Mouse (Mus musculus): ENCODE results near the gene Dnttip1.
"Not testable (repeated sequence)": the region's sequence is repeated elsewhere in the genome, so short reads cannot be mapped to it uniquely, and the experiment has no call there.

Gene Dnttip1

DNA sequence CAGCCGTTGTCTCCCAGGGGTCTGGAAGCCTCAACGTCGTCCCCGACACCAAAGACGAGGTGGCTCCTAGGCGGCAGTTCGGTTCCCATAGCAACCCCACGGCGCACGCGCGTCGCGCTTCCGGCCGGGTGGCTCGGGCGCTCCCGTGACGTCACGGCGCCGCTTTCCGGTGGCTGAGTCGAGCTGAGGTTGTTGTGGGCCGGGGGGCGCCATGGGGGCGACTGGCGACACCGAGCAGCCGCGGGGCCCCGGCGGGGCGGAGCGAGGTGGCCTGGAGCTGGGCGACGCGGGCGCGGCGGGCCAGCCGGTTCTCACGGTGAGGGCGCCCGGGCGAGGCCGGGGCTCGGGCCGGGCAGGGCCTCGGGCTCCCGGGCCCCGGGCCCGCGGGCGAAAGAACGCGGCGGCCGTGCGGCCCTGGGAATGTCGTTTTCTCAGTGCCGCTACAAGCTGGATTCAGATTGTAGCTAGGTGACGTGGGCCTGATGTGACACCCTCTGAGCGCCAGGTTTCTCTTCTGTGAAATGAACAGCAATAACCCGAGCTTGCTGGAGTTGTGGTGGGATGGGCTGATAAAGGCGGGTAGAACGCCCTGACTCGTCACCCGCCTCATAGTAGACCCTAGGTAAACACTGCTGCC lies at the start of gene Dnttip1, which contains the start of gene Wfdc3:
Gene Dnttip1 (plus strand): TSS at position 141 of the 637 bp plus-strand sequence.
Gene Wfdc3 (minus strand): TSS at position 89 of the 637 bp plus-strand sequence.
- CTCF ChIA-PET = interaction anchor here (0.8 kb wide), 1 partner anchor 15 kb away, joined by 4 read pairs; no protein-coding TSS in a partner anchor

DNA sequence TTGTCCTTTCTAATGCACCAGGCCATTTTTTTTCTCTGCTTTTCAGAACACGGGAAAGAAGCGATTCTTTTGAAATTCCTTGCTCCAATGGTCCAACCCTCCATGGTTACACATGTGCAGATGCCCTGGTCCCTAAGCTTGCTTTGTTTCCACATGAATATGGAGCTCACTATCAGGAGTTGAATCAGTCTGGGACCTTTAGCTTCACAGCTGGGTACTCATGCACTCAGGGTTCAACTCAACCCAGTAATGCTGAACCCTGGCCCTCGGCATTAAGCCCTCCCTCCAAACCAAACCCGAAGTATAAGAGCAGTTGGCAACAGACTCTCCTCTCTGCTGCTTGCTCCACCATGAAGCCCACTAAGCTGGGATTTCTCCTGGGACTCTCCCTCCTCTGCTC lies 47.6 kb upstream of the Dnttip1 start, which contains the start of gene Spint4:
Gene Spint4 (plus strand): TSS at position 301 of the 400 bp plus-strand sequence.
- CTCF ChIA-PET = no interaction called here

DNA sequence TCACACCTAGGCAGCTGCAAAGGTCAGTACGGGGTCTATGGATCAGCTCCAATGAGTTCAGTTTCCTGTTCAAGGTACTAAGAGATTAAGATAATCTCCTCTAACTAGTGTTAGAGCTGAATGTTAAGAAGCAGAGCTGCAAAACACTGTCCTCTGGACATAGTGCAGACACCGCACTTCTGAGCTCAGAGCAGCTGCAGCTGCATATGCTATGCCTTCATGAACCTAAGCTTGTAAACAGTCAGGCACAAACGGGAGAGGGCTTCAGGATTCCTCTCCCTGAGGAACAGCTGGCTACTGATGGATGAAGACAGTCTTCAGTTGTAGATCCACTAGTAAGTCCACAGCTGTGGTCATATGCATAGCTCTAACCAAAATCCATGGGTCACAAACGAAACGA lies 44.8 kb upstream of the Dnttip1 start:
- CTCF ChIA-PET = no interaction called here

DNA sequence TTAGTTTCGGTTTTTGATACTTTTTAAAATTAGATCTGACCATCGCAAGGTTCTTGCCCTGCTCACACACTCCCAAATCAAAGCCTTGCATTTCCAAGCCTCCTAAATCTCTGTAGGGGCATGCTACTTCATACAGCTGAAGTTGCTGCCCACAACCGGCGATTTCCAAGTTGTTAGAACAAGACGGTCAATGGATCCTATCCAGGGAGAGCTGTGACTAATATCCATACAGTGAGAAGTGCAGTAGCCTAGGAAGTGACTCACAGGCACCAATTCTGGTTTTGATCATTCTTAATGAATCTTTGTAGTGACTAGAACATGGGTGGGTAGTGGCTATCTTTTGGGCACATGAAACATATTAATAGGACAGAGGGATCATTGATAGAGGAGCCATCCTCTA lies 44.0 kb upstream of the Dnttip1 start:
- CTCF ChIA-PET = no interaction called here

DNA sequence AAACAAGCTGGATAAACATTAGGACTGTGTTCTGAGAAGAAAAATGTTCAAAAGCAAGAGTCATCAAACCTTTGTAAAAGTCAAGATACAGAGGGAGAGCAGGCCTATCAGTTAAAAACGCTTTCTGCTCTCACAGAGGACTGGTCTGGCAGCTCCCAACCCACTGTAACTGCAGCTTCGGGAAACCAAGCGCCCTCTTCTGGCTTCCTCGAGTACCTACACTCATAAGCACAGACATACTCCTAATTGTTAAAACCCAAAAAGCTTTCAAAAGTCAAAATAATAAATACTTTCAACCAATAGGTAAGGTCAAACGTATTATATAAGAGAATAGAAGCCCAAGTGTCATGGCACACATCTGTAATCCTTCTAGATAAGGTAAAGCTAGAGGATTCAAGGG lies 41.5 kb upstream of the Dnttip1 start:
- CTCF ChIA-PET = no interaction called here

DNA sequence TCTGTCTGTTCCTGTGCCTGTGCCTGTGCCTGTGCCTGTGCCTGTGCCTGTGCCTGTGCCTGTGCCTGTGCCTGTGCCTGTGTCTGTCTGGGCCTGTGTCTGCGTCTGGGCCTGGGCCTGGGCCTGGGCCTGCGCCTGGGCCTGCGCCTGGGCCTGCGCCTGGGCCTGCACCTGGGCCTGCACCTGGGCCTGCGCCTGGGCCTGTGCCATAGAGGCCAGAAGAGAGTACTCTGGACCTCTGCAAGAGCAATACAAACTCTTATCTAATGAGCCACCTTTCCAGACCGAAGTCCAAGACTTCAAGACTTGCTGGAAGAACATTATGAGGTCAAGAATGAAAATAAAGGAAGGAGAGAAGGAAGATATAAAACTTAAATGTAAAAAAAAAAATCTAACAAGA lies 40.5 kb upstream of the Dnttip1 start:
- CTCF ChIA-PET = no interaction called here

DNA sequence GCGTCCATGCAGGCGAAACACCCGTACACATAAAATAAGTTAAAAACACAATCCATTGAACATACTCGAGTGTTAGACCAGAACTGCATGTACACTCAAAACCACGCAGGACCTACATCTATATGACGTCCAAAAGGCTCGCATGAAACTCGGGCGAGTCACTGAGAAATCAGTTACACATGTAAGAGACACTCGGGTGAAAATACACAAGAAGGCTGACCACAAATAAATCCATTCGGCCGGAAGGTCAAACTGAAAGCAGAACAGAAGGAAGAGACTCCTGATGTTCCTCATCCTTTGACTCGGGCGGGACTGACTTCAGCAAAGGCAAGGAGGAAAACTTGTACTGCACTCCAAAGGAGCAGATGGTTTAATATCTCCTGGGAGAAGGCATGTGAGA lies 39.8 kb upstream of the Dnttip1 start:
- CTCF ChIA-PET = no interaction called here

DNA sequence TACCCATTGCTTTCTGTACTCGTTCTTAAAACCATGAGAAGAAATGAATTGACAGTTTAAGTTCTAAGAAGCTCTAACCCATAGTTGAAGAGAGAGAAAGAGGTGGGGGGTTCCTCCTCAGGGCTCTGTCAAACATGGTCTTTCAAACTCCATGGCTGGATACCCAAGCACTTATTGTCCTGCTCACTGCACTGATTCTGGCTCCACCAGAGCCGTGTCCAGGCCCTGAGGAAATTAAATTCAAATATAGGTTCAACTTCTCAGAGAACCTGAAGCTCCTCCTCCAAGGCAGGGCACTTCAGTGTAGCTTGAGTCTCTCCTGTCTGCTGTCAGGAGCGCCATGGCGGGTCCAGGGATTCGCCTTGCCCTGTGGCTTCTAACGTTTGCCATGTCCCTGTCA lies 30.8 kb upstream of the Dnttip1 start, which contains the start of gene Spint5:
Gene Spint5 (plus strand): TSS at position 301 of the 400 bp plus-strand sequence.
- CTCF ChIA-PET = no interaction called here

DNA sequence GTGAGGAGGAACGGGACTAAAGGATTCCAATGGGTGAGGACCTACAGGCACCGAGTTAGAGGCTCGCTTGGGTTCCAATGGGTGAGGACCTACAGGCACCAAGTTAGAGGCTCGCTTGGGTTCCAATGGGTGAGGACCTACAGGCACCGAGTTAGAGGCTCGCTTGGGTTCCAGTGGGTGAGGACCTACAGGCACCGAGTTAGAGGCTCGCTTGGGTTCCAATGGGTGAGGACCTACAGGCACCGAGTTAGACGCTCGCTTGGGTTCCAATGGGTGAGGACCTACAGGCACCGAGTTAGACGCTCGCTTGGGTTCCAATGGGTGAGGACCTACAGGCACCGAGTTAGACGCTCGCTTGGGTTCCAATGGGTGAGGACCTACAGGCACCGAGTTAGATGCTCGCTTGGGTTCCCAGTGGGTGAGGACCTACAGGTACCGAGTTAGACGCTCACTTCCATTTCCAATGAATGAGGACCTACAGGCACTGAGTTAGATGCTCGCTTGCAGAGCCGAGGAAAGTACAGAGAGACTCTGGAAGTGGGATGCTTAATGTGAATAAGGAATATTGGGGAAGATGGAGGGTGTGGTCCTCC lies 29.5 kb upstream of the Dnttip1 start:
- CTCF ChIA-PET = not testable (repeated sequence)

DNA sequence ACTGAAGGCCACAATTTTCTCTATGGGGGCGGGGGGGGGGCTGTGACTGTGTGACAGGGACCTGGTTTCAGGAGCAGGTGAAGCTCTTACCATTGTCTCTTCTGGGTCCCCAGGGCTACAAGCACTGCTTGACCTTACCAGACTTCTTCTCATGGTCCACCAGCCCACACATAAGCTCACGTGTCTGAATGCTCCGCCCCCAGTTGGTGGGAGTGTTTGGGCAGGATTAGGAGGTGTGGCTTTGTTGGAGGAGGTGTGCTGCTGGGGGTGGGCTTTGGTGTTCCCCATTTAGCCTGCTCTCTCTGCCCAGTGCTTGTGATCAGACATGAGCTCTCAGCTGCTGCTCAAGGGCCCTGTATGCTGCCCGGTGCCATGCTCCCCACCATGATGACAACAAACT lies 22.5 kb upstream of the Dnttip1 start:
- CTCF ChIA-PET = no interaction called here

DNA sequence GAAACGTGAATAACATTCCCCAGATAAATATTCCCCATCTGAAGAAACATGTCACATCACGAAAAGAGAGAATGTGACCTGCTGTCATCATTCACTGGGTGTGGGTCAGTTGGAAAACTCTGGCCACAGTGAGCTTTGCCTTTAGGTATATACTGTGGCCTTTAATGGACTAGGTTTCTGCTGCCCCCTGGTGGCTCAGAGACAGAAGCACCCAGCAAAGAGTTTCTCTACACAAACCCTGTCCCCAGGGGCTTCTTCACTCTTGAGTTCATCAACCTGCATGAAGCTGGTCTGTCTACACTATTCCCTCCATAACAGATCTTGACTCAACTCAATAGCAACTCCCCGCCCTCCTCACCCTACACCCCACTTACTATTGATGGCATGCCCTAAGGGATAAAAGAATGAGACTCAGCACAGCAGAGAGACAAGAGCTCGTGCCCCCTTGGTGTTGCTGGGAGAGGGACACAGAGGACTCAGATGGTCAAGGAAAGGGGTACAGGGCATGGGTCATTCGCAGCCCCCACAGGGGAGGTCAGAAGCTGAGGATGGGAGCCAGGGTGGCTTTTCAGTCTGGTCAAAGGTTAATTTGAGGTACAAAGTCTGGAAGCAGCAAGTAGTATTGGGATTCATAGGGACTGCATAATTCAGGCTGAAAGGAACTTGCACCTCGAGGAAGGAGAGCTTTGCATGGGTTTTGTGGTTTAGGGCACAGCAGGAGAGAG lies 19.7 kb upstream of the Dnttip1 start:
- CTCF ChIA-PET = interaction anchor here (0.6 to 0.7 kb wide), 2 partner anchors 202 to 283 kb away, joined by 3 to 4 read pairs; no protein-coding TSS in a partner anchor

DNA sequence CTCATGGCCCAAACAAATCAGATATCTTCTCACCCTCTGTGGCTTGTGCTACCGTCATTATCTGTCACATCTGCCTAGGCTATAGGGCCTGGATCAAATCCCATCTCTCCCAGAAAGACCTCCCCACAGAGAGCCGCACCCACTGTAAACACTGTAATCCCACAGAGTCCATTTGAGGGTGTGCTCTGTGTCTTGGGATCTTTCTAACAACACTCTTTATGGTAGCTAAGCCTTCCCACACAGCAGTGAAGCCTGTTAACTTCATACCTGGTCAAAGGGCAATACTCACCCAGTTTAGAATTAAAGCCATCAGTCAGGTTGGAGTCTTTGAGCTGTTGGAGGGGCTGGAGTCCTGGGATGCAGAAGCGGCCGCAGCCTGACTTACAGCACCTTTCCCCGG lies 14.1 kb upstream of the Dnttip1 start:
- CTCF ChIA-PET = no interaction called here

DNA sequence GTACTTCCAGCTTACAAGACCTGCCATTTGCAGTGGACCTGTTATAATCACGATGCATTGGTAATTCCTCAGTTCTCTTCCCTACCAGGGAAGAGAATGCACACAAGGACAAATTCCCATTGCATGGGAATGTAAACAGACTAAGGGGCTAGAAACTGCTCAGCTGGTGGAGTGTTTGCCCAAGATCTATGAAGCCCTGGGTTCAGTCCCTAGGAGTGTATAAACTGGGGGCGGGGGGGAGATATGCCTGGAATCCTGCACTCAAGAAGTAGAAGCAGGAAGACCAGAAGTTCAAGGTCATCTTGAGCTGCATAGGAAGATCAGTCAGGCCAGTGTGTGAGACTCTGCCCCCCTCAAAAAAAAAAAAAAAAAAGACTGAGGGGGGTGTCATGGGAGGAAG lies 12.5 kb upstream of the Dnttip1 start:
- CTCF ChIA-PET = no interaction called here

DNA sequence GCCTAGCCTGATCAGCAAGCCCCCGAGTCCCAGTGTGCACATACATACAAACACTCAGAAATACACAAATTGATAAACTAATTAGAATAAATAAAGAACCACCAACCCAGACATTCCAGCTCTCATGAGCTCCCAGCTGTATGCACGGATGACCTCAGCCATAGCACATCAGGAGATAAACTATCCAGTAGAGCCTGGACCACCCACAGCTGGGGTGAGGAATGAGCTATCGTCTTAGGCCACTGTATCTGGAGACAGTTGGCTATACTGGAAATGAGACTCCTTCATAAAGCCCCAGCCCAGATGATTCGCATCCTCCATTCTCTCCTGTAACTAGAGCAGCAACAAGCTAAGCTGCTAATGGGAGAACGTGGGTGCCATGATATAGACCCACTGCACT lies 10.9 kb upstream of the Dnttip1 start:
- CTCF ChIA-PET = no interaction called here

DNA sequence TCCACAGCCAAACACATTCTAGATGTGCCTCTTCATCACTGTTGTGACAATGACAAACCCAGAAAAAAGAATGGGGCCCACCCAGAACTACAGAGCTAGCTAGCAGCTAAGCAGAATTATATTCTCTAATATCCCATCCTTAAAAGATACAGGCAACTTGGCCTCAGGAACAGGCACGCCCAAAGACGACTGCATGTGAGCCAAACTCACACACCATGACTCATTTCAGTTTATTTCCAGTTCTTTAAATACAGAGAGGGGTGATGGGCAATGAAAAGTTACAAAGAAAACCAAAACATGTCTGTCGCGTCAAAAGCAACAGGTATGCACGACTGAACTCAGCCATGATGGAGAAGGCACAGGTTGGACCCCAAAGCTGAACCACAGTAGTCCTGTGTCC lies 10.3 kb upstream of the Dnttip1 start:
- CTCF ChIA-PET = no interaction called here

DNA sequence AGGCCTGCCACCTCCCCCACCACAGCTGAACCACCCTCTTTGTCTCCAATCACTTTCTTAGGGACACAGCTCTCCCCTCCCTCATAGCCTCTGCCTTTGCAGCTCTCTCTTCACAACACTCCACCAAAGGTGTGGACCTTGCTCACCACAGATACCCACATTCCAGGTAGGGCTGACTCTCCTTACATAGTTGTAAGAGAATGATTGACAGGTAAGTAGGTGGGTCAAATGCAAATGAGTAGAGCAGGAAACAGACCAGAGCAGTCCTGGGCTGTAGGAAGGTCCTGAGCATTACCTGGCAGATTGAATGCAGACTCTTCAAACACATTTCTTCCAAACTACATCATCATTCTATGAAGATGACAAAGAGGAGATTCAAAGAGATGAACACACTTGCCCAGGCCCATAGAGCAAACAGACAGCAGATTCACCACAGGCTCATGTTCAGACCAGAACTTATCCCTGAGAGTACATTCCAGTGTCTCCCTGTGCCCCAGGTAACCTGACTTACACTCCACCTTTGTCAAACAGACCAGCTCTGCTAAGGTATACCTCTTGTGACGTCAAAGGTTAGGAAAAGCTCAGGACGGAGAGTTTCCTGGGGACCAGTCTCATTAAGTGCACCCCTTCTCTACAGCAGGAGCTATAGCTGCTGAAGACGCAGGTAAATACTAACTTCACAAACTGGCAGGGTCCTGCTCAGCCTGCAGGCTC lies 8.2 kb upstream of the Dnttip1 start:
- CTCF ChIA-PET = interaction anchor here (0.5 kb wide), 1 partner anchor 31 kb away, joined by 4 read pairs; no protein-coding TSS in a partner anchor

DNA sequence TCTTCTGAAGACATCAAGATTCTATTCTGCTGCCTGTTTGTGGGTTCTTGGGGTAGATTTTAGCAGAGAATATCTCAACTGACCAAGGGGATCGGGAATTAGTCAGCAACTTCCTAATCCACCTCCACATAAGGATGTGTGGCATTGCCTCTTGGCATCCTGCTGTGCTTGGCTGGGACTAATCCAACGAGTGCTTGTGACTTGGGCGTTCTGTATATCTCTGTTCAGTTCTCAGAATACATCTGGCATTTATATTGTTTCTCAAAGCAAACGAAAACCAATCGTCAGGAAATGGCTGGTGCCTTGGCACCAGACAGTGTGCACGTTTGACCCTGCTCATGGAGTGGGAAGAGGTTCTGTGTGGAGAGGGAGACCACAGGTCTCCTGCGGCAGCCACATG lies 5.9 kb upstream of the Dnttip1 start:
- CTCF ChIA-PET = no interaction called here

DNA sequence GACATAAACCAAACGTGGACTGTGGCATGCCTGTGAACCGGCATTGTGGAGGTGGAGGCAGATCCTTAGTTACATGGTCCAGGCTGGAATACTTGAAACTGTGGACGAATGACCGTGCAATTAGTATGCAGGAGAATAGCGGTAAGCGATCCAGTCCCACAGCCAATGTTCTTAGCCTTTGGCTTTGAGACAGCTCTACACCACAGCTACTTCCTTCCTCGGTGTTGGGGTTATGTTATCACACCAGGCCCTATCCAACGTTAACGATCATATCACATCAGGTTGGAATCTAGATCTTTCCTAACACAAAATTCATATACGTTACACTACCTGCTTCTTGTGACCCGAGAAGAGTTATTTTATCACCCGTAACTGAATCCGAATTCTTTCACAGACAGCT lies 796 bp upstream of the Dnttip1 start:
- CTCF ChIA-PET = interaction anchor here (0.5 kb wide), 1 partner anchor 49 kb away, joined by 3 read pairs; no protein-coding TSS in a partner anchor

DNA sequence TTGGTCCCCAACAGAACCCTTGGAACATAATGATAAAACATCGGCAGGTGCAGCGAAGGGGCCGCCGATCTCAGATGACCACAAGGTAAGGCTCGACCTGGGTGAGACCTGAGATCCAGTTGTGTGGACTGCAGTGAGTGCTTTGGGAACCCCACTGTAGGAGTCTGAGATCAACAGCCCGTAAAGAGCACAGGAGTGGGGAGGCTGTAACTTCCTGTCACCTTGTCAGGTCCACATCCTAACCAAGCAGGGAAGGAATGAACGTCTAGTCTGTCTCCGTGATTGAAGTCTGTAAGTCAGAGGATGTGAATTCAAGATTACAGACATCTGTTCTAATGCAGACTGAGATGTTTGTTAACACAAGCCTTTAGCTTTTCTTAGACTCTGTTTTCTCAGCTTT lies 910 bp downstream of the Dnttip1 start:
- CTCF ChIA-PET = interaction anchor here (0.8 kb wide), 1 partner anchor 15 kb away, joined by 4 read pairs; no protein-coding TSS in a partner anchor

DNA sequence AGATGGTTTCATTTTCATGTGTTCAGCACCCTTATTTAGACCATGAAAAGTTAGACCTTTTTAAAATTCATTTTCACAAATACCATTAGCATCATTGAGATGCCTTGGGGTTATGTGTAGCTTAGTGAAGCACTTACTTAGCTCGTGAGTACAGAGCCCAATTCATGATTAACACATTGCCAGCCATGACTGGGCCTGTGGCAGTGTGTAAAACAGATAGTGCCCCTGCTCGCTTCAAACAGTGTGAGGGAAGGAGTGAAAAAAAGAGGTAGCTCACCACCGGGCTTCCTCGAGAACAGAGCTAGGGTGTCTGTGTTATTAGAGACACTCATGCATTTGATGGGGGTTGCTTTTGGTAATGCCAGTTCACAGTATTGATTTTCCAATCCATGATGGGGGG lies 2.4 kb downstream of the Dnttip1 start:
- CTCF ChIA-PET = no interaction called here

DNA sequence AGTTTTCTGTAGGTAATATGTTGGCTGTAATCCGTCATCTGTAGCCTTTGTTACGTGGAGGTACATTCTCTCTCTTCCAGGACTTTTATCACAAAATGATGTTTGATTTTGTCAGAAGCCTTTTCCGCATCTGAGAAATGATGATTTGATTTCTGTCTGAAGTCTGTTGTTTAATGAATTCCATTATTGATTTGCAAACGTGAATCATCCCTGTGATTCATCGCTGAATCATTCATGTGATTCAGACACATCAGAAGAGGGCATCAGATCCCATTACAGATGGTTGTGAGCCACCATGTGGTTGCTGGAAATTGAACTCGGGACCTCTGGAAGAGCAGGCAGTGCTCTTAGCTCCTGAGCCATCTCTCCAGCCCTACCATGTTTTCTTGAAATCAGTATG lies 3.2 kb downstream of the Dnttip1 start:
- CTCF ChIA-PET = no interaction called here

DNA sequence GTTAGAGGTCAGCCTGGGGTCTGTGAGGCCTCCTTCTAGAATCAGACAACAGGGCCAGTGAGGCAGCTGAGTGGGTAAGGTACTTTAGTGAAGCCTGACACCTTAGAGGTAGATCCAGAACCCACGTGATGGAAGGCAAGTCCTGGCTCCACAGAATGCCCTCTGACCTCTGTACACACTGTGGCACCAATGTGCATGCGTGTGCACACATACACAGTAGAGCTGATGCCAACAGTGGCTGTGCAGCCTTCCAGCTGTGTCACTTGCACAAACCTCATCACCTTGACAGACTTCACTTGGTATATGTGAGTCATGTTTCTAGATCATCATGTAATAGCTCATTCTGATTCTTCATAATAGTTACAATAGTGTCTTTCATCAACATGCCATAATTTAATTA lies 6.7 kb downstream of the Dnttip1 start:
- CTCF ChIA-PET = interaction anchor here (0.6 kb wide), 1 partner anchor 255 kb away, joined by 3 read pairs; no protein-coding TSS in a partner anchor
